Mouse (Mus musculus): ENCODE measurements around the gene Ntng2. TPM values are rescaled to one million over a fixed set of nuclear protein-coding genes. Genes with fewer than 3 reads are reported as not detected.

Gene Ntng2
- total RNA-seq, 2 experiments from 2014 or later = 25.0 to 27.0 TPM

GRCm38 (mm10) chr2:29174887-29175286, 77.9 kb downstream of the Ntng2 start:
- Histone ChIP-seq H3K27ac (no peak overlapping the region), H3K4me3 (no peak overlapping the region)
- no peak for TF ChIP-seq CTCF (IDR thresholded peaks at IDR 0.05)
- no peak for DNase-seq
- intact Hi-C loops (cut with DNase I) = no loop called here

GRCm38 (mm10) chr2:29168067-29168466, 84.7 kb downstream of the Ntng2 start:
- Histone ChIP-seq H3K27ac (no peak overlapping the region), H3K4me3 (no peak overlapping the region)
- no peak for DNase-seq
- TF ChIP-seq CTCF (IDR thresholded peaks at IDR 0.05) = no peak
- intact Hi-C loops (cut with DNase I) = no loop called here

GRCm38 (mm10) chr2:29151941-29152340, 100.9 kb downstream of the Ntng2 start:
- Histone ChIP-seq H3K27ac (no peak overlapping the region), H3K4me3 (no peak overlapping the region)
- DNase-seq = no peak
- no peak for TF ChIP-seq CTCF (IDR thresholded peaks at IDR 0.05)
- intact Hi-C loops (cut with DNase I) = no loop called here

Other genes starting within 250 kb of the Ntng2 start
- gene Cfap77, start 197.9 kb downstream of the Ntng2 start, total RNA-seq (2021) = not detected
- 1 to 10 TPM; 4.4 to 6.0 TPM for gene Ttf1, start 192.7 kb downstream of the Ntng2 start, total RNA-seq (2021)
- 10 to 100 TPM; 25.0 to 32.9 TPM for gene Setx, start 128.8 kb downstream of the Ntng2 start, total RNA-seq (2021)
- gene Med27, start 93.8 kb upstream of the Ntng2 start, total RNA-seq (2021) = 10 to 100 TPM; 12.3 to 16.9 TPM

All from gastrocnemius, adult 2 months (tissue).